Mouse (Mus musculus) left cerebral cortex, adult 11 months (tissue): Measurements from ENCODE around the gene Tgfa.

Source experiments
- DNase-seq: peaks from one replicate; pipeline ENCODE4 v3.0.0; 2022; ENCODE audit warnings: low spot score

Gene Tgfa

GRCm38 (mm10) chr6:86194941-86195932 is at the start of gene Tgfa:
Gene Tgfa (plus strand): TSS chr6:86195223.
- no peak for DNase-seq

GRCm38 (mm10) chr6:86148518-86148917 is 46.5 kb upstream of the Tgfa start:
- DNase-seq, result no peak

GRCm38 (mm10) chr6:86149001-86149400 is 46.0 kb upstream of the Tgfa start:
- no peak for DNase-seq

- no peak for DNase-seq
Measured at GRCm38 (mm10) chr6:86152676-86153075, 42.3 kb upstream of the Tgfa start.

- DNase-seq, result peak; percentile 16
Measured at GRCm38 (mm10) chr6:86153436-86153990, 41.5 kb upstream of the Tgfa start.

- DNase-seq, result no peak
Measured at GRCm38 (mm10) chr6:86154006-86154405, 41.0 kb upstream of the Tgfa start.

- DNase-seq, result no peak
Measured at GRCm38 (mm10) chr6:86154481-86154880, 40.5 kb upstream of the Tgfa start.

GRCm38 (mm10) chr6:86157253-86158234 is 37.5 kb upstream of the Tgfa start:
- DNase-seq, result no peak

- no peak for DNase-seq
Measured at GRCm38 (mm10) chr6:86160878-86161277, 34.1 kb upstream of the Tgfa start.

- no peak for DNase-seq
Measured at GRCm38 (mm10) chr6:86161586-86161985, 33.4 kb upstream of the Tgfa start.

GRCm38 (mm10) chr6:86164028-86164427 is 31.0 kb upstream of the Tgfa start:
- no peak for DNase-seq

GRCm38 (mm10) chr6:86166426-86166825 is 28.6 kb upstream of the Tgfa start:
- no peak for DNase-seq

GRCm38 (mm10) chr6:86167851-86168250 is 27.2 kb upstream of the Tgfa start:
- no peak for DNase-seq

- DNase-seq, result no peak
Measured at GRCm38 (mm10) chr6:86169166-86169565, 25.9 kb upstream of the Tgfa start.

GRCm38 (mm10) chr6:86176236-86176635 is 18.8 kb upstream of the Tgfa start:
- no peak for DNase-seq

GRCm38 (mm10) chr6:86176721-86177120 is 18.3 kb upstream of the Tgfa start:
- no peak for DNase-seq

- DNase-seq, result no peak
Measured at GRCm38 (mm10) chr6:86177331-86177982, 17.6 kb upstream of the Tgfa start.

GRCm38 (mm10) chr6:86180617-86181016 is 14.4 kb upstream of the Tgfa start:
- DNase-seq, result no peak

GRCm38 (mm10) chr6:86182016-86182415 is 13.0 kb upstream of the Tgfa start:
- DNase-seq, result no peak

- DNase-seq, result no peak
Measured at GRCm38 (mm10) chr6:86182626-86183025, 12.4 kb upstream of the Tgfa start.

GRCm38 (mm10) chr6:86186106-86186955 is 8.7 kb upstream of the Tgfa start:
- DNase-seq, result no peak
